Mouse (Mus musculus) limb, embryonic 14.5 days (tissue): ENCODE results near the gene Ski. TPM values are rescaled to one million over a fixed set of nuclear protein-coding genes. Genes with fewer than 3 reads are reported as not detected.
A peak's percentile ranks its signal among the peaks of the same experiment; 100 is the strongest.

Experiments used
- ATAC-seq: fragments of 200-750 bp; cut with Nextera tagmentation; 2 replicates; pipeline ENCODE4 v1.8.0; 2017; ENCODE audit warnings: low read depth, moderate number of reproducible peaks, moderate TSS enrichment; ENCODE audit not compliant: low FRiP score
- DNase-seq: peaks from one replicate; pipeline ENCODE4 v3.0.0-alpha.2; 2015; ENCODE audit warnings: low spot score
- H3K27ac ChIP-seq: fragments of 300-500 bp; sonication (generic); replicated peaks from 2 replicates; pipeline ENCODE4 v1.5.1; 2014; ENCODE audit warnings: low read depth, mild to moderate bottlenecking, low read length, moderate library complexity, mixed read lengths
- H3K27me3 ChIP-seq: fragments of 300-500 bp; sonication (generic); 2 replicates; pipeline ENCODE4 v1.6.1; 2014; ENCODE audit warnings: low read length, mixed read lengths; ENCODE audit not compliant: control insufficient read depth, insufficient read depth
- H3K36me3 ChIP-seq: fragments of 300-500 bp; sonication (generic); 2 replicates; pipeline ENCODE4 v1.6.1; 2014; ENCODE audit warnings: mild to moderate bottlenecking, low read length, moderate library complexity, mixed read lengths; ENCODE audit not compliant: control insufficient read depth, insufficient read depth
- H3K4me1 ChIP-seq: fragments of 300-500 bp; sonication (generic); 2 replicates; pipeline ENCODE4 v1.6.1; 2014; ENCODE audit warnings: antibody characterized with exemption, low read length, mixed read lengths; ENCODE audit not compliant: control insufficient read depth, insufficient read depth
- H3K4me2 ChIP-seq: fragments of 300-500 bp; sonication (generic); replicated peaks from 2 replicates; pipeline ENCODE4 v1.6.1; 2014; ENCODE audit warnings: low read depth, mild to moderate bottlenecking, low read length, moderate library complexity; ENCODE audit not compliant: severe bottlenecking
- H3K4me3 ChIP-seq: fragments of 300-500 bp; sonication (generic); replicated peaks from 2 replicates; pipeline ENCODE4 v1.5.1; 2014; ENCODE audit warnings: low read length
- H3K9ac ChIP-seq: fragments of 300-500 bp; sonication (generic); 2 replicates; pipeline ENCODE4 v1.6.1; 2014; ENCODE audit warnings: mild to moderate bottlenecking, low read depth, low read length, moderate library complexity; ENCODE audit not compliant: severe bottlenecking
- H3K9me3 ChIP-seq: fragments of 300-500 bp; sonication (generic); 2 replicates; pipeline ENCODE4 v1.6.1; 2016; ENCODE audit warnings: low read length; ENCODE audit not compliant: control insufficient read depth
- POLR2A ChIP-seq: fragments of 200-500 bp; IDR thresholded peaks from 2 replicates; pipeline ENCODE4 v1.8.0; 2012; ENCODE audit warnings: inconsistent platforms, mild to moderate bottlenecking, moderate library complexity, borderline replicate concordance; ENCODE audit not compliant: insufficient read depth, insufficient read length; ENCODE audit errors: extremely low read depth
- WGBS: fragments of 180-500 bp; shearing (Covaris S2); extraction: QIAGEN DNeasy Blood & Tissue Kit; methylation state at CpG from one replicate; pipeline ENCODE4 v1.1.7; 2014; 5-methylcytosine and 5-hydroxymethylcytosine counted together
- polyA plus RNA-seq, 2 experiments: library from polyadenylated mRNA; depleted of rRNA in 1 of 2; stranded (reverse) in 1 of 2; unstranded in 1 of 2; fragments of >200 nt; fragmentation: Nextera tagmentation in 1 of 2; extraction: Ambion mirVana in 1 of 2; gene quantifications; 2 replicates each; pipeline versions ENCODE4 v1.2.1 to v1.2.3; 2012 to 2014

Gene Ski
- polyA plus RNA-seq, 2 experiments: 44.0 to 88.7 TPM

- Histone ChIP-seq H3K36me3 (peaks cover 26% of the 10 kb centered on the region), H3K4me3 (peak overlapping the region; percentile 90), H3K4me2 (peak overlapping the region; percentile 98), H3K27ac (no peak overlapping the region), H3K9ac (peak overlapping the region; percentile 94), H3K9me3 (no peaks in the 10 kb centered on the region), H3K27me3 (no peaks in the 10 kb centered on the region), H3K4me1 (peaks cover 62% of the 10 kb centered on the region)
- no peak for TF ChIP-seq POLR2A
- 40% methylated on average over 12 of the region's 12 CpGs for WGBS
- no peak for DNase-seq
- no peak for ATAC-seq
These were observed 2.9 kb downstream of the Ski start for GRCm38 (mm10) chr4:155219271-155220212.

GRCm38 (mm10) chr4:155218104-155218732 is 4.2 kb downstream of the Ski start:
- peak overlapping the region; percentile 98 for H3K4me2 ChIP-seq

DNA sequence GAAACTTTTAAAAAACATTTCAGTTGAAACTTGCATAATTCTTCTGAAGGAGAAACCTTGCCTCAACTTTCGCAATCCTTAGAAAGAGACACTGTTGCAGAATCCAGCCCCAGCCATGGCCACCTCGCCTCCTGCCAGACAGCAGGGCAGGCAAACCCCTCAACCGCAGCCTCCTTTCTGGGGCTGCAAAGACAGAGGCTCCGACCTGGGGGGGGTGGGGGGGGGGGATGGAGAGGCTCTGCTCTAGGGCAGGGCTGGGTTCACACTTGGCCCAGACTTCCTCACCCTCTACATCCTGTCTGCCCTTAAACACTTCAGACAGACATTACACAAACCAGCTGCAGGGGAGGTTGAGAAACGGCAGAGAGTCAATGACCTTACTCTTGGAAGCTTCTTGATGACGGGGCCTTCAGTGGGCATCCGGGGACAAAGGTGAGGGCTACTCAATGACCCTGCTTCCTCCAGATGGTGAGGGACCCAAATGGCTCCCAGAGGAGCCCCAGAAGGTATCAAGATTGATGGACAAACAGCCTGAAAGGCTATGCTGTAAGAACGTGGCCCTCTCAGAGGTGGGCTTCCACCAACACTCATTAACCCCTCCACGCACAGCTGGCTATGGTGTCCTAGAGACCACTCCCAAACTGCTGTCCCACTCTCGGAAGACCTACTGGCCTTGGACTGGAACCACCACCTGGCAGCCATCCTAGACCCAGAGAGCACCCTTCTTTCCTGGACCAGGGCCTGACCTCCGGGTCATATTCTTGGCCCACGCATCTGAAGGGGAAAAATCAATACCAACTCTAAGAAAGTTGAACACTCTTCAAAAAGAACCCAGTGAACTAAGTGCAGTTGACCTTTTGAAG is 4.9 kb downstream of the Ski start:
- Histone ChIP-seq H3K4me1 (peaks cover 75% of the 10 kb centered on the region), H3K9ac (no peak overlapping the region), H3K27ac (no peak overlapping the region), H3K4me3 (peak overlapping the region; percentile 15), H3K4me2 (peak overlapping the region; percentile 98), H3K36me3 (peaks cover 32% of the 10 kb centered on the region), H3K9me3 (no peaks in the 10 kb centered on the region), H3K27me3 (no peaks in the 10 kb centered on the region)
- ATAC-seq: no peak
- no peak for TF ChIP-seq POLR2A
- 40% methylated on average over 12 of the region's 12 CpGs for WGBS
- no peak for DNase-seq

More at GRCm38 (mm10) chr4:155218104-155218732, 4.2 kb downstream of the Ski start:
- Histone ChIP-seq H3K9ac (no peak overlapping the region), H3K27me3 (no peaks in the 10 kb centered on the region), H3K4me3 (peak overlapping the region; percentile 90), H3K27ac (no peak overlapping the region), H3K9me3 (no peaks in the 10 kb centered on the region), H3K4me1 (peaks cover 71% of the 10 kb centered on the region), H3K36me3 (peaks cover 32% of the 10 kb centered on the region)
- no peak for DNase-seq
- 74% methylated on average over 9 of the region's 9 CpGs for WGBS
- ATAC-seq: no peak
- TF ChIP-seq POLR2A: no peak

DNA sequence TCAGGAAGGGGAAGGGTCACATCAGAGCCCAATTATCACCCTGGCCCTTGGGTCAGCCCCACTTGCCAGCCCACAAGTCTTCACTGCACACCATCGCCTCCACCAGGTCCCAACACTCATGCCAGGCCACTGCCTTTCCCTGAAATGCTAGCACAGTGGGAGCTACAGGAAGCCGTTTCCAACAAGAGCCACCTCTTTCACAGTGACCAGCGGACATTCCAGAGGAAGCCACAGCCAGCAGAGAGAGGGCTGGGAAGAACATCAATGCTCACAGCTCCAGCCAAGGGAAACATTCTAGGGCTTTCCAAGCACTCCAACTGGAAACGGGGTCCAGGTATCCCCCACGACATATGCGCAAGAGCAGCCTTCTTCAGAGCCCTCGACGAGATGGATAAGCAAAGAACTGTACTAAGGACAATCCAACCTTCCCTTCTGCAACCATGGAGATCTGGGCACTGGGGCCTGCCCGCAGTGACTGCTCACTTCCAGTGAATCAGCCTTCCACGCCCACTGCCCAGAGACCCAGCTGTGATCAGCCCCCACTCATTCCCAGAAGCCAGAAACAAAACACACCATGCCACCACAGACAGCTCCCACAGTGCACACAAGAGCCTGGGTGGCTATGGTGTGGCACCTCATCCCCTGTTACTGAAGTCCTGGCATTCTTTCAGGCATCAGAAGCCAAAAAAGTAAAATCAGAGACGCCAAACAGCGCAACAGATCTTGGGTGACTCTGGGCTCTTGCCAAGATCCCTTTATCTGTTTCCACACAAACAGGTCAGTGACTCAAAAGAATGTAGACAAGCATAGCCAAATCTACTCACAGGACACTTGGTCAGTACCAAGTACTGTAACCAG is 6.4 kb downstream of the Ski start:
- Histone ChIP-seq H3K27ac (peak overlapping the region; percentile 41; the same call in 1 of the 2 replicates), H3K4me1 (peaks cover 75% of the 10 kb centered on the region), H3K9ac (no peak overlapping the region), H3K36me3 (peaks cover 35% of the 10 kb centered on the region), H3K4me2 (peak overlapping the region; percentile 18), H3K9me3 (no peaks in the 10 kb centered on the region), H3K4me3 (0 out of 2 replicates have a peak overlapping the region, but pooled peaks have one; percentile 3), H3K27me3 (no peaks in the 10 kb centered on the region)
- ATAC-seq (no peak), DNase-seq (no peak)
- WGBS: 57% methylated on average over 12 of the region's 12 CpGs
- TF ChIP-seq POLR2A: no peak
